Mouse (Mus musculus) spleen, adult 2 months (tissue): ENCODE measurements around the gene 4930544D05Rik.

Experiments
- CTCF ChIP-seq: fragments of 200-500 bp; IDR thresholded peaks from 2 replicates; pipeline ENCODE4 v1.5.1; 2011; ENCODE audit warnings: mild to moderate bottlenecking, inconsistent platforms; ENCODE audit not compliant: insufficient read depth, insufficient read length, insufficient replicate concordance; ENCODE audit errors: extremely low read depth
- POLR2A ChIP-seq: fragments of 200-500 bp; IDR thresholded peaks from 2 replicates; pipeline ENCODE4 v1.6.1; 2011; ENCODE audit warnings: low read depth, low read length, inconsistent platforms

DNA sequence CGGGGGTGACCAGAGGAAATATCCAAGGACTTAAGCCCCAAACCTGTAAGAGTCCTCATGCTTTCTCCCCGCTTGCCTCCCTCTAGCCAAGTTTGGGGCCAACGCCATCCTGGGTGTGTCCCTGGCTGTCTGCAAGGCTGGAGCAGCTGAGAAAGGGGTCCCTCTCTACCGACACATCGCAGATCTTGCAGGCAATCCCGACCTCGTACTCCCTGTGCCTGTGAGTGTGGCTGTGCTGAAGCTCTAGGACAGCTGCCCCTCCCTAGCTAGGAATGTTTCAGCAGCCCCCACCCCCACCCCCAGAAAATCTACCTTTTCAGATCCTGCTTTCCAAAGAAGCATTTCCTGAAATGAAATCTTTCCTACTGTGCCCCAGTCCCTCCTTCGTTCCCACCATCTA lies 43.3 kb downstream of the 4930544D05Rik start:
- no peak for TF ChIP-seq CTCF
- no peak for TF ChIP-seq POLR2A
